Mouse (Mus musculus): ENCODE data around the gene 6330403K07Rik.

6330403K07Rik gene

DNA sequence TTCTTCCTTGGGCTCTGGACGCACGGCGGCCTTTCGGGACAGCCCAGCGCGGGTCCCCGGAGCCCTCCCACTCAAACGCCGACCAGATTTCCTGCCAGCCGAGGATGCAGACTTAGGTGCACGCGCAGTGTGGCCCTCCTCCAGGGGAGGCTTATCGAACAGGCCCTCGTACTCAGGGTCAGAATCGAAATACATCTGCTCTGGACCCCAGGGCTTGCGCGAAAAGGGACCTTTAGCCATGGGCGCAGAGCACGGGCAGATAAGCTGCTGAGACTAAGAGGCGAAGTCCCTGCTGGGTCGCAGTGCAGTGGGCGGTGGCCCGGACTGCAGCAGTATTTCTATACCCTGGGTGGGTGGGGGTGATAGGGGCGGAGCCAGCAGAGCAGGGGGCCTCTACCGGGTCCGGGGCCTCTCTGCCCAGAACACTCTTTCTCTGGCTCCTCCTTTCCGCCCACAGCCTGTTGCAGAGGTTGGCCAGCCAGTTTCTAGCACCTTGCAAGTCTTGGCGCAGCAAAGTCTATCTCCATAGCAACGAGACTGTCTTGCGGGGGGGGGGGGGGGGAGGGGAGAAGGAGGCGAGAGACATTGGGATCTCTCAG, at the start of gene 6330403K07Rik:
Gene 6330403K07Rik (minus strand): TSS at position 351 of the 599 bp plus-strand sequence.
- in situ Hi-C loops (cut with MboI; ENCODE audit: low pct_unique_long_range_greater_than_20kb in 1 of 2, low sequenced_read_pairs in 2 of 2, unreplicated experiment in 1 of 2), result no loop called here

DNA sequence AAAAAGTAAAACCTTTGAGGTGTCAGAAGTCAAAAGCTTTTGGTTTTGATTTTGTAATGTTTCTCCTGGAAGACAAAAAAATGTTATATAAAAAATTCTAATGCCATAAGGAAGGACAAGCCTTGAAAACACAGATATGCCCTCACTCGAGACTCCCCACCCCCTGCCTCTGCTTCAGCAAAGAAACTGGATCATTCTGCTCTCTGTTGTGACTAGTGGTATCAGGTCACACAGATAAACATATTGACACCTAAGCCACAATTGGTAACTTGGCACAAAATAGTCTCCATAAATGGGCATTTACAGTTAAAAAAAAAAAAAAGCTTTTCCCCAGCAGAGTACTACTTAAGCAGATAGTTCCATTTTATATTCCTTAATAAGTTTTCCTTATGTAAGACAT, 43.0 kb upstream of the 6330403K07Rik start:
- in situ Hi-C loops (cut with MboI; ENCODE audit: low pct_unique_long_range_greater_than_20kb in 1 of 2, low sequenced_read_pairs in 2 of 2, unreplicated experiment in 1 of 2), result no loop called here

DNA sequence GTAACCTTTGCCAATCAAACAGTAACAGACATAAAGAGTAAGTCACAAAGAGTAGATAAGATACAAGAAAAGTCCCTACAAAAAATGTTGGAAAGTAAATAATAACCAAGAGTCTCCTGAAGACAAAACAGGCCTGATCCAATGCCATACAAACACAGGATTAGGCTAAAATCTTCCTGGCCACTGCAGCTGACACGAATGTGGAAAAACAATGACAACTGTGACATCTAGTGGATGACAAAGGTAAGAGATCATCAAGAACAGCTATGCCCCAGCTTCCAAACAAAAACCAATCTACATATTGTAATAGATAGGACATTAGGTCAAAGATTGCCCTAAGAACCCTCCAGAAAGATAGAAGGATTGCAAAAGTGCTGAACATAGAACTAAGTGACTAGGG, 19.2 kb upstream of the 6330403K07Rik start:
- in situ Hi-C loops (cut with MboI; ENCODE audit: low pct_unique_long_range_greater_than_20kb in 1 of 2, low sequenced_read_pairs in 2 of 2, unreplicated experiment in 1 of 2), result no loop called here

DNA sequence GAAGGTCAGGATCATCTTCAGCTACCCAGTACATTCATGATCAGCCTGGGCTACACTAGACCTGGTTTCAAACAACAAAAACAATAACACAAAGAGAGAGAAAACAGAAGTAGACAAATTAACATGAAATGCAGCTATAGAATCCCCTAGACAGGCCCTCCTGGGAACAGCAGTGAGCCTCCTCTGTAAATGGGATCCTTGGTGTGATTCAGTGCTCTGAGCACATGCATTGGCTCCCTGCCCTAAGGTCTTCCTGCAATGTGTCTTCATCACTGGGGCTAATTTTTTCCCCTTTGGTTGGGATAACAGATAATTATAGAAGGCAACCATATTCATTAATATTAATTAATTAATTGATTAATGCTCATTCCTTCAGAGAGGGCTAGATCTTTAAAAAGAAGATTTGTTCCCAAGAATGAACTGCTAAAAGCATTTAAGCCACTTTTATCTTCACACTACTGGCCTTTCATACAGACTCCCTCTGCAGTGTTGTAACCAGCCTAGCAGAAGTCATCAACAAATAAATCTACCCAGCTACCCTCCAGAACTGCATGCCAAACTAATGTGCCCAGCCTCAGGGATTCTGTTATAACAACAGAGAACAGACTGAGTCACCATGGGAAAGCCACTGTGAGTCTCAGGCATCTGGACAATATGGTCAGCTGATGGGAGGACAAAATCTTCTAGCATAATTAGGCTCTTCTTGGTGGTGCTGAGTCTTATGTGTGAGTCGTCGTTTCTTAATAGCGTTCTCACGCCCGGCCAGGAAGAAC, 6.4 kb upstream of the 6330403K07Rik start:
- in situ Hi-C loops (cut with MboI; ENCODE audit: low pct_unique_long_range_greater_than_20kb in 1 of 2, low sequenced_read_pairs in 2 of 2, unreplicated experiment in 1 of 2), result no loop called here

DNA sequence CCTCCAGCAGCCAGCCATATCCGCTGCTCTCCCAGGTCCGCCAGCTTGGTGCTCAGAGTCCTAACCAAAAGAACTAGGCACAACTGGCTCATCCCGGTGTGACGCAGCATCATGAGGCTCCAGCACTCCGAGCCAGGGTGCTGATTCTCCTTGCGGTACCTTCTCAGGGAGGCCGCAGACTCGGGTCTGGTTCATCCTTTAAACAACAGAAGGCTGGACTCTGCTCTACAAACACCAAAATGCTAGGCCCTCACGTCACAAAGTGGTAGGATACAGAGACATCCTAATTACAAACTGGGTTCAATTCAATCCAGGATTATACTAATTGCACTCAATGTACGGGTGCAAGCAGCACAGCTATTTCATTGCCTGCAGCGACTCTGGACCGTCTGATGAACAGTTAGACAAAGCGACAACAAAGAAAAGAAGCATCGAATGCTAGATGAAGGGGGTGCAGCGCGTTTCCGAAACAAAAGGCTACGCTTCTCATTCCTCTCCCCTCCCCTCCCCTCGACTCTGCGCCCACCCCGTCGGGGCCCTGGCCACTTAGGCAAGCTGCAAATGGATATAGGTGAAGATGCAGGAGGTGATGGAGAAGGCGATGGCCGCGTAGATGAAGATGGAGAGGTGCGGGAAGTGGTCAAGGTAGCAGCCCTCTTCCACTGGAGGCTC, 686 bp downstream of the 6330403K07Rik start:
- in situ Hi-C loops (cut with MboI; ENCODE audit: low pct_unique_long_range_greater_than_20kb in 1 of 2, low sequenced_read_pairs in 2 of 2, unreplicated experiment in 1 of 2), result no loop called here

DNA sequence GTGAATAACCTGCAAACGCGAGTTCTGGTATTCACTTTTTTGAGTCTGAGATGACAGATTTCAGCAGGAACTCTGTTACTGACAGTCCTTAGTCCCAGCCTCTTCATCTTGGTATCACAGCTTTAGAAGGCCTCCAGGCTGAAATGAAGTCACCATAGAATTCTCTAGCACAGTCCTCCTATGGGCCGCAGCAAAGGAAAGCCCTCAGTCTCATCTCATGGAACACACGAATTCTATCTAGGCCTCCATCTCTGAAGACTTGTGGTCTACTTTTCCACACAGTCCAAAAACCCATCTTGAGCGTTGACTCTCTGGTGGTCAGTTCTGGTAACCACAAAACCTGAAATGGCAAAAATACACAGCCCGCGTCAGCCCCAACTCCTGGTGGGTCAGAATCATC, 1.2 kb downstream of the 6330403K07Rik start:
- in situ Hi-C loops (cut with MboI; ENCODE audit: low pct_unique_long_range_greater_than_20kb in 1 of 2, low sequenced_read_pairs in 2 of 2, unreplicated experiment in 1 of 2), result no loop called here

DNA sequence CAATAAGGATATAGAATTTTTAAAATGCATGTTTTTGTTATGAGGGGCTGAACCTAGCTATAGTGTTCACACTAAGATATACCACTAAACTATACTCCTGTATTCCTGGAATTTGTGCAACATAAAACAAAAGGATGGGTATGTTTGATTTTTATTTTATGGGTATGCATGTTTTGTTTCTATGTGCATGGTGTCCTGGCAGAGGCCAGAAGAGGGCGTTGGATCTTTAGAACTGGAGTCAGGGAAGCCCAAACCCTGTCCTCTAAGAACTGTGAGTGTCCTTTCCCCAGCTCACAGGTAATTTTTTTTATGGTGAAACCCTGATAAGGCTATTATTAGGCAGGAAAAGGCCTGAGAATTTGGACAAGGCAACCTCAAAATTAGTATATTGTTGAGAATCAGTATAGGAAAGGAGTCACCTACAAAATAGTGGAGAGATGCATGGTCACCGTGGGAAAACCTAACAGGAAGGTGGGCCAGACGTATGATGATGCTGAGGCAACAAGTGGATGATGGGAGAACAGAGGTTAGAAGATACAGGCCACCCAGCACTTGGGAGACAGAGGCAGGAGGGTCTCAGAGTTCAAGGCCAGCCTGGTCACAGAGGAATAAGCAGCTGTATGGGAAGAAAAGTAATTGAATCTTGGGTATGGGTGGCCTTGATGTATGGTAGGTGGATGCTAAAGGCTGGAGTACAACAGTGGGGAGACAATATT, 3.8 kb downstream of the 6330403K07Rik start:
- in situ Hi-C loops (cut with MboI; ENCODE audit: low pct_unique_long_range_greater_than_20kb in 1 of 2, low sequenced_read_pairs in 2 of 2, unreplicated experiment in 1 of 2), result no loop called here

DNA sequence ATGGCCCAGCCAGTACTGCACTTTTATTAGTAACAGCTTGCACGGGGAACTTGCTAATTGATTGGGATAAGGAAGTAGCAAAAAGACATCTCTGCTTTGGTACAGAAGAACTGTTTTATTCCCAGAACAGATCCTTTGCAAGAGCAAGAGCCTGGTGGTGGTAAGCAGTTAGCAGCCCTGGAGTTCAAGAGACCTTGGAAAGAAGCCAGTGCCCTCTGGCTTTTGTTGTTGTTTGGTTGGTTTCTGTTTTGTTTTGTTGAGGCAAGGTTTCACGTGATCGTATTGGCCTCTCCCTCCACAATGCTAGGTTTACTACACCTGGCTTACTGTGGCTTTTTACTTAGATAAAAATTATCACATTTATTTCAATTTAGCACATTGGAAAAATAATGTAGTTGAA, 5.0 kb downstream of the 6330403K07Rik start:
- in situ Hi-C loops (cut with MboI; ENCODE audit: low pct_unique_long_range_greater_than_20kb in 1 of 2, low sequenced_read_pairs in 2 of 2, unreplicated experiment in 1 of 2), result no loop called here

DNA sequence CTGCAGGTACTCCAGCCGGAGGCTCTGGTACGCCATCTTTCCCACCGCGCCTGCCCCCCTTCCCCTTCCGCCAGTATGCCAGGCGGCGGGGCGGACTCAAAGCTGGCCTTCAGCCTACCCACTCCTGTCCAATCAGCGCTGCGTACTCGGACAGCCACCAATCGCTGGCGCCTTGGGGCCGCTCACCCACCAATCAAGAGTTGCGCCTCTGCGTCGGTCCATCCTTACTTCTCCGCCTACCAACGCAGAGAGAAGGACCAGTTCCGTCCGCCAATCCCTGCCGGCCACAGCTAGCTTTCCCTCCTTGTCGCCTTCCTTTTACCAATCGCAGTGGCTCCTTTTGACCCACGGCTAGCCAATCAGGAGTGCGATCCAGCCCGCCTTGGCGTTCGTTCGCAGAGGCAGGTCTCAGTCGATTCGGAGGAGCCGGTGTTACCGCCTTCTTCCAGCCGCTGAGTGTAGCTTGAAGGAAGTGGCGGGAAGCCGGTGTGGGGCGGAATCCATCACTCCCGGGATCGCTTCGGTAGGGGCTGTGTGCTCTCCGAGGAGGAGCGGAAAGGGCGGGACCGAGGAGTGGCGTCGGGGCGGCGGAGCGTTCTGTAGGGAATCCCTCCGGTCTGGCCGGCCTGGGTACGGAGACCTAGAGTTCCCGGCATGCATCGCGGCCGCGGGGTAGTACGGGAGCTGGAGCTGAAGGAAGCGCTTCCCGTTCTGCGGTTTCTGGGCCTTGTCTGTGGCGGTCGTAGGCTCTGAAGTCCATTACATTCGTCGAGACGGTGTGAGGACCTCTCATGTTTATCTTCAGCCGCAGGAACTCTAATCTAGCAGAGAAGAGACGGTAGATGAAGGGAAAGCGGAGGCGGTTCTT, 13.9 kb downstream of the 6330403K07Rik start, which contains the start of the genes Mis12 and Derl2:
Gene Mis12 (plus strand): TSS at position 411 of the 868 bp plus-strand sequence.
Gene Derl2 (minus strand): TSS at position 641 of the 868 bp plus-strand sequence.
- in situ Hi-C loops (cut with MboI; ENCODE audit: low pct_unique_long_range_greater_than_20kb in 1 of 2, low sequenced_read_pairs in 2 of 2, unreplicated experiment in 1 of 2), result no loop called here

DNA sequence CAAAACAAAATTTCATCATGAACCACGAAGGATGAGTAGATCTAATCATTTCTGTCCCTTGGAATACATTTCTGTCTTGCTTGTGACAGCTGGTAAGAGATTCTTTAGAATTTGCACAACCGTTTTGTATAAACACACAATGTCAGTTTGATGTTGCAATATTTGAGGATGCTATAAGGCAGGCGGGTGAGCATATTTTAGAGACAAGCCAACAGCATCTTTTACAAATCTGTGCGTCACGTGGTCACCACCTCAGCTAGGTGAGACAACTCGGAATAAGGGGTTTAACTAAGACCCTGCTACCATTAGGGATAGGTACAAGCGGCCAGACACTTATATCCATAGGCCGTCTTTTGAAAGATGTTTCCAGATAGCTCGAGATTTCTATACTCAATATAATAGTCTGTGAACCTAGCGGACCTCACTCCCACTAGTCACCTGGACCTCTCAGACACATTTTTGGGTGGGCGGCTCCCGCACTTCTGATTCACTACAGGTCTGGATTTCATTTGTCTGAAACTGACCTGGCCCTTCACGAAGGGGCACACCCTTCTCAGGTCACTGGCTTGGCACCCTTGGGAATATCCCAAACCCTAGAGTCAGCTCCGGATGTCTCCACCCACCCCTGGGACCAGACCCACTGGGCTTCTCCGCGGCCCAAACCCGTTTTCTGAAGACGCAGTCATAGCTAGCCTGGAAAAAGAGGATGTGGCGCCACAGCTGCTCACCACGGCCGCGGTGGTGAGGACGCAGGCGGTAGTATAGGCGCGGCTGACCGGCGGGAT, 14.7 kb downstream of the 6330403K07Rik start:
- in situ Hi-C loops (cut with MboI; ENCODE audit: low pct_unique_long_range_greater_than_20kb in 1 of 2, low sequenced_read_pairs in 2 of 2, unreplicated experiment in 1 of 2), result no loop called here

DNA sequence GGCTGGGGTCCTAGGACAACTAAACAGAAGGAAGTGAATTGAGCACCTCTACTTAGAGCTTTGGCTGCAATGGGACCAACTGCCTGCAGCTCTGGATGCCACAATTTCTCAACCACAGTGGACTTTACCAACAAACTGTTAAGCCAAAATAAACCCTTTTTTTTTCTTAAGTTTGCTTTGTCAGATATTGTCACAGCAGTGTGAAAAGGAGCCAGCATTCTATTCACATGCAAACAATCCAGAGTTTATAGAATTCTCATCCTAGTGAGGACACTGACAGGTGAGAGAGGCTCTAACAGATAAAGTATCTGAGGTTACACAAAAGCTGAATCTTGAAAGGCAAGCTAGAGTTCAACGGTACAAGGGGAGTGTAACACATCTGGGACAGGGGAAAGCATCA, 16.3 kb downstream of the 6330403K07Rik start:
- in situ Hi-C loops (cut with MboI; ENCODE audit: low pct_unique_long_range_greater_than_20kb in 1 of 2, low sequenced_read_pairs in 2 of 2, unreplicated experiment in 1 of 2), result no loop called here

DNA sequence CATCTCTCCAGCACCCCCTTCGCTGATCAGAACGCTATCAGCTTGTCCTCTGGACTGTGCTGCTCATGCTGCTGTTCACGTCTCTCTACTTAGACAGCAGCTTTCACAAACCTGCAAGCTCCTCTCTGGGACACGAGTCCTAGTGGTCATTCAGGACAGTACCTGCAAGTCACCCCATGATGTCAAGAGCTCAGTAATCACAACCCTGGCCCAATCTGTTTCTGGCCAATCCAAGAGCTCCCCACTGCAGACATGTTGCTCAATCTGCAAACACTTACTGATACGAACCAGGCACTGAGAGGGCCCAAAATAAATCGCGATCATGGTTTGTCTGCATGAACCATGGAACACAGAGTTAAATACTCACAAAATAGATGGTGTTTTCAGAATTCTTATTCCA, 20.6 kb downstream of the 6330403K07Rik start:
- in situ Hi-C loops (cut with MboI; ENCODE audit: low pct_unique_long_range_greater_than_20kb in 1 of 2, low sequenced_read_pairs in 2 of 2, unreplicated experiment in 1 of 2), result no loop called here

DNA sequence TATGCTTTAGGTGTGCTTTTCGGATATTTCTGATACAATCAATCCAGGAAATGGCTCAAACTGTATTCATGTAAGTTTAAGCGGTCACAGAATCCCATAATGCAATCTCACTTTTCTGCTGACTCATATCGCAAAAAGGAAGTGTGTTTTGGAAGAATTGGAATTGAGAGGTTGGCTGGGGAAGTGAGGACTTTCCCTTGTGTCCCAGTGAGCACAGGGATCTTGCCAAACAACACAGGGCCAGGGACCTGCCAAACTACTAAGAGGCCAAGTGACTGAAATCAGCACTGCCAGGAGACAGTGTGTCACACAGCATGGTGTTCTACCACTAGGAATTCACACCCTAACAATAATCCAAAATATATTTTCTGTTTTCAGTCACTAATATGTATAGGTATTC, 25.0 kb downstream of the 6330403K07Rik start:
- in situ Hi-C loops (cut with MboI; ENCODE audit: low pct_unique_long_range_greater_than_20kb in 1 of 2, low sequenced_read_pairs in 2 of 2, unreplicated experiment in 1 of 2), result no loop called here

DNA sequence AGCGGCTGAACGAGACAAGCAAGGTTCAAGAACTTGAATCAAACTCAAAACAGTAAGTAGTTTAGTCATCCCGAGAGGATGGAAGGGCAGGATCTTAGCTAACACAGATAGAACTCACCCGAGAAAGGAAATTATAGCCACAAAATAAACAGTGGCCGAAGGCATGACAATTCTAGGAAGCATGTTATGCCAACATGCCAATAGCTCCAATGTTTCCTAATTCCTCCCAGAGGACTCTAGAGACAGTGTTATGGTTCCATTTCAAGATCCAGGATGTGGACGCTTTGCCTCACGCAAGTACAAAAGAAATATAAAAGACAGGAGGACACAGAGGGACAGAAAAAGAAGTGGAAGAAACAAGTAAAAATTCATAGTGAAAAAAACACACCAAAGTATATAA, 25.5 kb downstream of the 6330403K07Rik start:
- in situ Hi-C loops (cut with MboI; ENCODE audit: low pct_unique_long_range_greater_than_20kb in 1 of 2, low sequenced_read_pairs in 2 of 2, unreplicated experiment in 1 of 2), result no loop called here

DNA sequence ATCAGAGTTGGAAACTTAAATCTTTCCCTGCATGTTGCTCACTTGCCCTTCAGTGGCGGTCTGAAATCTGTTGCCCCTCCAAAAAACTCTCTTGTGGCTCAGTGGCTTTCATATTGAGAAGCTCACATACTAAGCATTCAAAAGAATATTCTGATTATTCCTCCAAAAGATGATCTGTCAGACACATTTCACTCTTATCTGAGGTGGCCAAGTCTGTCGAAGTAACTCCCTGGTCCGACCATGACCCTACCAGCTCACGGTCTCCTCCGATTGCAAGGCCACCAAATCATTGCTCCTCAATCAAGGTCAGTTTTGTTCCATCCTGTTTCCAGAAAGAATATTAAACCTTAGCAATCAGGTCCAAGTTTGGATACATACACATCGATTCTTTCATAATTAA, 26.3 kb downstream of the 6330403K07Rik start:
- in situ Hi-C loops (cut with MboI; ENCODE audit: low pct_unique_long_range_greater_than_20kb in 1 of 2, low sequenced_read_pairs in 2 of 2, unreplicated experiment in 1 of 2), result no loop called here

DNA sequence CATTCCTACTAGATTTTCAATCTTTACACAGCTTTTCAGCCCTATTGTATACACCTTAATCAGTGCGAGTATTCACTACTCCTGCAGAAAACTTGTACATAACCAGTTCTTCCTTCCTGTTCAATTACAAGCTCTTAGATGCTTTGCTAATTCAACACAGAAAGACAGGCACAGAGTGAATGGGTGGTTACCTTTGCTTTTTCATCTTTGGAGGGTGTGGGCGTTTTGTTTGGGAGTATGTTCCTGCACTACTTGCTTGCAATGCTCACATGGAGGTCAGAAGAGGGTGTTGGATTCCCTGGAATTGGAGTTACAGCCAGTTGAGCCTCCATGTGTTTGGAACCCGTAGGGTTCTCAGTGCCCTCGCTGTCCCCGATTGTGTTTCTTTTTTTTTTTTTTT, 28.3 kb downstream of the 6330403K07Rik start:
- in situ Hi-C loops (cut with MboI; ENCODE audit: low pct_unique_long_range_greater_than_20kb in 1 of 2, low sequenced_read_pairs in 2 of 2, unreplicated experiment in 1 of 2), result no loop called here

DNA sequence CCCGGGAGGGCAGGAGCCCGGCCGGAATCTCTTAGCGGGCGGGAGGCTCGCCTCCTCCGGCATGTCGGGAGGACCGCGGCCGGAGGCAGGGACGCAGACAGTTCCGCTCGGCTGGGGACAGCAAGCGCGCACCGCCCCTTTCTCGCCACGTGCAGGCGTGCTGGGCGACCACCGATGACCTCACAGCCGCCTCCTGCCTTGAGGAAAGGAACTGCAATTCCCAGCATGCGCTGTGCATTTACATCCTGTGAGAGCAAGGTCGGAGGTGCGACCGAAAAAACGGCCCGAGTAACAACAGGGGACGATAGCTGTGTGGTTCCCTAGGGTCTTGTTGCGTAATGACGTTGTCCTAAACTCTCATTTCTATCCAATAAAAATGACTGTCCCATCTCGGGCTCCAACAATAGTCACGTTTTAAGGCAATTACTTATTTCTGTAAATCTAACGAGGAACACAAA, 29.0 kb downstream of the 6330403K07Rik start, which contains the start of gene Dhx33:
Gene Dhx33 (minus strand): TSS at position 122 of the 458 bp plus-strand sequence.
- in situ Hi-C loops (cut with MboI; ENCODE audit: low pct_unique_long_range_greater_than_20kb in 1 of 2, low sequenced_read_pairs in 2 of 2, unreplicated experiment in 1 of 2), result no loop called here
